Mouse (Mus musculus) liver, embryonic 11.5 days (tissue): Measurements from ENCODE around the gene Apof. TPM values are rescaled to one million over a fixed set of nuclear protein-coding genes. Genes with fewer than 3 reads are reported as not detected.

Experiments used
- ATAC-seq: fragments of 200-750 bp; cut with Nextera tagmentation; replicated peaks from 2 replicates; pipeline ENCODE4 v1.8.0; 2017; ENCODE audit warnings: moderate number of reproducible peaks, mild to moderate bottlenecking, moderate TSS enrichment, moderate library complexity; ENCODE audit not compliant: low FRiP score
- DNase-seq: peaks from one replicate; pipeline ENCODE4 v3.0.0-alpha.2; 2017; ENCODE audit warnings: low spot score
- H3K27ac ChIP-seq: fragments of 300-500 bp; sonication (generic); 2 replicates; pipeline ENCODE4 v1.5.1; 2014; ENCODE audit warnings: mild to moderate bottlenecking, low read depth, low read length, control low read depth
- H3K27me3 ChIP-seq: fragments of 300-500 bp; sonication (generic); replicated peaks from 2 replicates; pipeline ENCODE4 v1.6.1; 2014; ENCODE audit warnings: low read length, mixed read lengths; ENCODE audit not compliant: control insufficient read depth, insufficient read depth
- H3K36me3 ChIP-seq: fragments of 300-500 bp; sonication (generic); 2 replicates; pipeline ENCODE4 v1.6.1; 2014; ENCODE audit warnings: mild to moderate bottlenecking, low read length, moderate library complexity, mixed read lengths; ENCODE audit not compliant: control insufficient read depth, insufficient read depth
- H3K4me1 ChIP-seq: fragments of 300-500 bp; sonication (generic); replicated peaks from 2 replicates; pipeline ENCODE4 v1.6.1; 2014; ENCODE audit warnings: low read length, mixed read lengths; ENCODE audit not compliant: control insufficient read depth, insufficient read depth
- H3K4me2 ChIP-seq: fragments of 300-500 bp; sonication (generic); 2 replicates; pipeline ENCODE4 v1.6.1; 2014; ENCODE audit warnings: mild to moderate bottlenecking, control low read depth, moderate library complexity
- H3K4me3 ChIP-seq: fragments of 300-500 bp; sonication (generic); 2 replicates; pipeline ENCODE4 v1.5.1; 2014; ENCODE audit warnings: low read depth, low read length, control low read depth
- H3K9ac ChIP-seq: fragments of 300-500 bp; sonication (generic); 2 replicates; pipeline ENCODE4 v1.6.1; 2014; ENCODE audit warnings: low read depth, low read length, control low read depth
- H3K9me3 ChIP-seq: fragments of 300-500 bp; sonication (generic); 2 replicates; pipeline ENCODE4 v1.6.1; 2016; ENCODE audit warnings: low read length, inconsistent platforms, mixed read lengths; ENCODE audit not compliant: control insufficient read depth
- WGBS: fragments of 180-500 bp; shearing (Covaris S2); extraction: QIAGEN DNeasy Blood & Tissue Kit; methylation state at CpG from one replicate; pipeline ENCODE4 v1.1.7; 2014; 5-methylcytosine and 5-hydroxymethylcytosine counted together
- polyA plus RNA-seq: library from polyadenylated mRNA; unstranded; fragments of >200 nt; fragmentation: Nextera tagmentation; extraction: Ambion mirVana; gene quantifications from 2 replicates; pipeline ENCODE4 v1.2.1, GENCODE M21; 2014

The Apof gene
- polyA plus RNA-seq, 1 experiment from 2014 or later = 25.0 TPM

GRCm38 (mm10) chr10:128231697-128232419, 36.6 kb upstream of the Apof start, which contains the start of gene Timeless:
Timeless (plus strand) TSS chr10:128232065.
- Histone ChIP-seq H3K27me3 (no peaks in the 10 kb centered on the region), H3K9ac (peak within 1 kb of the TSS; percentile 97), H3K4me2 (peak within 1 kb of the TSS; percentile 68), H3K27ac (peak within 1 kb of the TSS; percentile 90), H3K4me1 (peaks cover 17% of the 10 kb centered on the region), H3K9me3 (no peaks in the 10 kb centered on the region), H3K36me3 (peaks cover 2% of the 10 kb centered on the region; the same call in 1 of the 2 replicates), H3K4me3 (peak within 1 kb of the TSS; percentile 72)
- ATAC-seq (peak; percentile 89), DNase-seq (peak; percentile 86)
- WGBS = under 1% methylated on average over 58 of the region's 58 CpGs

- DNase-seq (no peak), ATAC-seq (peak; percentile 60)
- peak overlapping the region; percentile 90 for H3K27ac ChIP-seq
- peak overlapping the region; percentile 72 for H3K4me3 ChIP-seq
- peaks cover 17% of the 10 kb centered on the region for H3K4me1 ChIP-seq
- under 1% methylated on average over 14 of the region's 14 CpGs for WGBS
- peaks cover 2% of the 10 kb centered on the region; the same call in 1 of the 2 replicates for H3K36me3 ChIP-seq
- H3K9ac ChIP-seq = peak overlapping the region; percentile 97
- no peaks in the 10 kb centered on the region for H3K27me3 ChIP-seq
- H3K9me3 ChIP-seq = no peaks in the 10 kb centered on the region
- H3K4me2 ChIP-seq = peak overlapping the region; percentile 68
Measured at GRCm38 (mm10) chr10:128232420-128232985, 36.0 kb upstream of the Apof start.

- ATAC-seq (no peak), DNase-seq (no peak)
- no peak overlapping the region for H3K4me3 ChIP-seq
- H3K27ac ChIP-seq = no peak overlapping the region
- 76% methylated on average over 4 of the region's 4 CpGs for WGBS
- no peaks in the 10 kb centered on the region for H3K27me3 ChIP-seq
- peaks cover 10% of the 10 kb centered on the region; the same call in 1 of the 2 replicates for H3K36me3 ChIP-seq
- H3K9me3 ChIP-seq = no peaks in the 10 kb centered on the region
- H3K4me1 ChIP-seq = peaks cover 23% of the 10 kb centered on the region
- no peak overlapping the region for H3K4me2 ChIP-seq
- no peak overlapping the region for H3K9ac ChIP-seq
Measured at GRCm38 (mm10) chr10:128236321-128236720, 32.1 kb upstream of the Apof start.

DNA sequence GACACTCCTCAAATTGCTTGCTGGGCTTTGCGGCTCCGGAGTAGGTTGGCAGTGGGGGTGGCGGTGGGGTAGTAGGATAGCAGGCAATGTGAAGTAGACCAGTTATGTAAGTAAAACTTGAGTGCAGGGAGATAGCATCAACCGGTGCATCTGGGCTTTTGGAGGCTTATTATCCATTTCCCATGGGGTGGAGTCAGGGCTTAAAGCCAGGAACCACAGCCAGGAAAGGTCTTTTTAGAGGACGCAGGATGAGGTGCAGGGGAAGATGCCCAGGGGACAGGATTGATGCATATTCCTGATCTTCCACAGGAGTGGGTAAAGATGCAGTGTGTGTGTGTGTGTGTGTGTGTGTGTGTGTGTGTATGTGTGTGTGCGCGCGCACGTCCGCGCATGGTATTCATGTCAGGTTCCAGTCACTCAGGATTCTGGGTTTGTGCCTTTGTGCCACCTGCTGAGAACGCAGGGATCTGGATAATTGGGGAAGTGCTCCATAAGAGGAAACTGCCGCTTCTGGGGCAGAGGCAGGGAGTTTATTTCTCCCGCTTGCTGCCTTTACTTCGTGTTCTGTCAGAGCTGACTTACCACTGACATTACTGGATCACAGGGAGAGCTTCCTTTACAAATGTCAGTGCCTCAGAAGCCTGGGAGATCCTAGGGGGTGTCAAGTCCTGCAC, 30.5 kb upstream of the Apof start:
- Histone ChIP-seq H3K4me3 (no peak overlapping the region), H3K4me2 (no peak overlapping the region), H3K27me3 (no peaks in the 10 kb centered on the region), H3K36me3 (peaks cover 19% of the 10 kb centered on the region; the same call in 1 of the 2 replicates), H3K4me1 (peaks cover 20% of the 10 kb centered on the region), H3K9ac (no peak overlapping the region; the same call in 1 of the 2 replicates), H3K9me3 (no peaks in the 10 kb centered on the region), H3K27ac (no peak overlapping the region; the same call in 1 of the 2 replicates)
- no peak for DNase-seq
- ATAC-seq = no peak
- WGBS = 78% methylated on average over 15 of the region's 15 CpGs

- H3K9ac ChIP-seq = no peak overlapping the region
- no peak overlapping the region for H3K27ac ChIP-seq
- H3K4me1 ChIP-seq = peaks cover 16% of the 10 kb centered on the region
- DNase-seq = no peak
- WGBS = 82% methylated on average over 4 of the region's 4 CpGs
- no peaks in the 10 kb centered on the region for H3K27me3 ChIP-seq
- ATAC-seq = no peak
- no peaks in the 10 kb centered on the region for H3K9me3 ChIP-seq
- no peak overlapping the region for H3K4me3 ChIP-seq
- no peak overlapping the region for H3K4me2 ChIP-seq
- H3K36me3 ChIP-seq = peaks cover 24% of the 10 kb centered on the region
Measured at GRCm38 (mm10) chr10:128239140-128239539, 29.3 kb upstream of the Apof start.

DNA sequence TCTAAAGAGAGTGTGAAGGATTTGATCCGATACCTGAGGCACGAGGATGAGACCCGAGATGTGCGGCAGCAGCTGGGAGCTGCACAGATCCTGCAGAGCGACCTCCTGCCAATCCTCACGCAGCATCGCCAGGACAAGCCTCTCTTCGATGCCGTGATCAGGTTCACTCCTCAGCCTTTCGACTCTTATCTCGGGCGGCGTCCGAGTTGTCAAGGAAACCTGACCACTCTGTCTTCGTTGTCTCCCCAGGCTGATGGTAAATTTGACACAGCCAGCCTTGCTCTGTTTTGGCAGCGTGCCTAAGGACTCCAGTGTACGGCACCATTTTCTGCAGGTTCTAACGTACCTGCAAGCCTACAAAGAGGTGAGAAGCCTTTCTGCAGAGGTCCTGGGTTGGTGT, 28.3 kb upstream of the Apof start:
- no peak overlapping the region for H3K9ac ChIP-seq

DNA sequence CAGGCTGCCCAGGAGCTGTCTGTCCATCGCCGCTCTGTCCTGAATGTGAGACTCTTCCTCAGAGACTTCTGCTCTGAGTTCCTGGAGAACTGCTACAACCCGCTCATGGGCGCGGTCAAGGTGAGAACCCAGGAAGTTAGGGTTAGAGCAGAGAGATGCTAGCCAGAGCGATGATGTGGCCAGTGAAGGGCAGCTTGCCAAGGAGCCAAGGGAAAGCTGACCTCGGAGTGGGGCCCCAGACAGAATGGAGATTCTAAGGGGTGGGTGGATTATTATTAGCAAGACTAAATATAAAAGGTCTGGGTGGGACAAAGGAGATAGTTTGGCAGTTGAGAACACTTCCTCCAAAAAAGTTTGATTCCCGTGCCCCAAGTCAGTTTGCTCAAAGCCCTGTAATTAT, 25.2 kb upstream of the Apof start:
- ATAC-seq (no peak), DNase-seq (no peak)
- Histone ChIP-seq H3K9me3 (no peaks in the 10 kb centered on the region), H3K4me3 (no peak overlapping the region), H3K4me1 (peaks cover 9% of the 10 kb centered on the region), H3K27ac (no peak overlapping the region), H3K27me3 (no peaks in the 10 kb centered on the region), H3K9ac (no peak overlapping the region), H3K36me3 (peaks cover 43% of the 10 kb centered on the region), H3K4me2 (no peak overlapping the region)
- WGBS = 95% methylated on average over 8 of the region's 8 CpGs

More for the DNA sequence above, 28.3 kb upstream of the Apof start:
- DNase-seq (no peak), ATAC-seq (no peak)
- Histone ChIP-seq H3K4me2 (no peak overlapping the region), H3K4me3 (no peak overlapping the region), H3K27me3 (no peaks in the 10 kb centered on the region), H3K4me1 (peaks cover 15% of the 10 kb centered on the region), H3K27ac (no peak overlapping the region), H3K36me3 (peaks cover 26% of the 10 kb centered on the region), H3K9me3 (no peaks in the 10 kb centered on the region)
- WGBS = 61% methylated on average over 18 of the region's 18 CpGs

- Histone ChIP-seq H3K27me3 (no peaks in the 10 kb centered on the region), H3K9me3 (no peaks in the 10 kb centered on the region), H3K4me3 (no peak overlapping the region), H3K27ac (no peak overlapping the region), H3K36me3 (peaks cover 47% of the 10 kb centered on the region), H3K9ac (no peak overlapping the region), H3K4me1 (peaks cover 9% of the 10 kb centered on the region), H3K4me2 (no peak overlapping the region)
- DNase-seq (no peak), ATAC-seq (no peak)
- 94% methylated on average over 15 of the region's 15 CpGs for WGBS
Measured at GRCm38 (mm10) chr10:128244121-128244520, 24.4 kb upstream of the Apof start.
